Mouse (Mus musculus) intestine, postnatal 0 days (tissue): ENCODE data around the gene Padi4. TPM values are rescaled to one million over a fixed set of nuclear protein-coding genes. Genes with fewer than 3 reads are reported as not detected.

Experiments used
- ATAC-seq: fragments of 200-750 bp; cut with Nextera tagmentation; 2 replicates; pipeline ENCODE4 v1.8.0; 2017; ENCODE audit warnings: mild to moderate bottlenecking, moderate TSS enrichment, moderate library complexity
- H3K27ac ChIP-seq: fragments of 300-500 bp; sonication (generic); 2 replicates; pipeline ENCODE4 v1.5.1; 2014; ENCODE audit warnings: mild to moderate bottlenecking, low read depth, low read length, moderate library complexity
- H3K27me3 ChIP-seq: fragments of 300-500 bp; sonication (generic); replicated peaks from 2 replicates; pipeline ENCODE4 v1.6.1; 2014; ENCODE audit warnings: low read length, mixed read lengths; ENCODE audit not compliant: control insufficient read depth, insufficient read depth
- H3K36me3 ChIP-seq: fragments of 300-500 bp; sonication (generic); 2 replicates; pipeline ENCODE4 v1.6.1; 2014; ENCODE audit warnings: mild to moderate bottlenecking, moderate library complexity; ENCODE audit not compliant: control insufficient read depth, insufficient read depth
- H3K4me1 ChIP-seq: fragments of 300-500 bp; sonication (generic); replicated peaks from 2 replicates; pipeline ENCODE4 v1.6.1; 2014; ENCODE audit warnings: antibody characterized with exemption, low read length, mixed read lengths; ENCODE audit not compliant: control insufficient read depth, insufficient read depth
- H3K4me2 ChIP-seq: fragments of 300-500 bp; sonication (generic); replicated peaks from 2 replicates; pipeline ENCODE4 v1.6.1; 2014; ENCODE audit warnings: low read depth, mild to moderate bottlenecking, moderate library complexity
- H3K4me3 ChIP-seq: fragments of 300-500 bp; sonication (generic); 2 replicates; pipeline ENCODE4 v1.5.1; 2014; ENCODE audit warnings: low read depth, low read length
- H3K9ac ChIP-seq: fragments of 300-500 bp; sonication (generic); 2 replicates; pipeline ENCODE4 v1.6.1; 2014; ENCODE audit warnings: mild to moderate bottlenecking, low read depth, low read length
- H3K9me3 ChIP-seq: fragments of 300-500 bp; sonication (generic); 2 replicates; pipeline ENCODE4 v1.6.1; 2016; ENCODE audit warnings: mixed run types; ENCODE audit not compliant: control insufficient read depth
- CTCF ChIP-seq: sonication (generic); IDR thresholded peaks from 2 replicates; pipeline ENCODE4 v1.5.1; 2016; ENCODE audit warnings: low read depth, mild to moderate bottlenecking, control low read depth, antibody characterized with exemption, moderate library complexity
- WGBS: fragments of 180-500 bp; shearing (Covaris S2); extraction: QIAGEN DNeasy Blood & Tissue Kit; methylation state at CpG from one replicate; pipeline ENCODE4 v1.1.7; 2014; 5-methylcytosine and 5-hydroxymethylcytosine counted together
- polyA plus RNA-seq: library from polyadenylated mRNA; unstranded; fragments of >200 nt; fragmentation: Nextera tagmentation; extraction: Ambion mirVana; gene quantifications from 2 replicates; pipeline ENCODE4 v1.2.1, GENCODE M21; 2015

Gene Padi4
- polyA plus RNA-seq, 1 experiment from 2014 or later: 5.5 TPM

DNA sequence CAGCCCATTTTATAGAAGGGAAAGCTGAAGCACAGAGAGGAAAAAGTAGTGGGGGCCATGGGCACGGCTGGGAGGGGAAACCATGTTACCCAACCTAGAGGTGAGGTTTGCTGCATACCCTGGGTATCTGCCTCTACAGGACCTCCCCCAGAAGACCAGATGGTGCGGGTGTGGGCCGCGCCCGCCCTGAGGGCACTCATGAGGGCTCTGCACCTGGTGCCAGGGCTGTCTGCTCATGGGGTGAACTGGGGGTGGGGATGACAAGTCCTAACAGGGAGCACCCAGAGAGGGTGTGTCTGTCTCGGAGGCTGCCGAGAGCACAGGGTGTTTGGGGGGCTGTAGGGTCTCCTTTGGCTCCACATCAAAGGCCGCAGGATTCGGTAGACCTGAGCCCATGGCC, 857 bp upstream of the Padi4 start:
- 83% methylated on average over 9 of the region's 9 CpGs for WGBS
- Histone ChIP-seq H3K4me2 (no peak overlapping the region), H3K27me3 (no peaks in the 10 kb centered on the region), H3K9ac (no peak overlapping the region), H3K27ac (no peak overlapping the region), H3K36me3 (no peaks in the 10 kb centered on the region), H3K4me1 (no peaks in the 10 kb centered on the region; the same call in 1 of the 2 replicates), H3K4me3 (no peak overlapping the region), H3K9me3 (no peaks in the 10 kb centered on the region)
- TF ChIP-seq CTCF: no peak
- no peak for ATAC-seq

DNA sequence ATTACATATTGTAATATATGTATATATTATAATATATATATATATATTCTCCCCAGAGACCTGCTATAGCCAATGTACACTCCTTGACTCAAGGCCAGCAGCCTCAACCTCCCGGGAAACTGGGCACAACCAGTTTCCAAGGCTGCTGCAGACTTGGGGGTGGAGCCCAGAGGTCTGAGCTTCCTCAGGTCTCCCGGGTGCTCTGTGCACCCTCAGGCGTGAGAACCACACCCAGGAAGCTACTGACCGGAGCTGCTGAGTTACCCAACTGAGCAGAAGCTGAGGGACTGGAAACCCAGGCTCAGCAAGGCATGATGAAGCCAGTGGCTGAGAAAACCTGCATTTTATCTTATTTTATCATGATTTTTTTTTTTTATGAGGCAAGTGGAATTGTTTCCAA, 2.9 kb downstream of the Padi4 start:
- 12% methylated on average over 4 of the region's 4 CpGs for WGBS
- no peak for ATAC-seq
- H3K4me2 ChIP-seq: no peak overlapping the region

DNA sequence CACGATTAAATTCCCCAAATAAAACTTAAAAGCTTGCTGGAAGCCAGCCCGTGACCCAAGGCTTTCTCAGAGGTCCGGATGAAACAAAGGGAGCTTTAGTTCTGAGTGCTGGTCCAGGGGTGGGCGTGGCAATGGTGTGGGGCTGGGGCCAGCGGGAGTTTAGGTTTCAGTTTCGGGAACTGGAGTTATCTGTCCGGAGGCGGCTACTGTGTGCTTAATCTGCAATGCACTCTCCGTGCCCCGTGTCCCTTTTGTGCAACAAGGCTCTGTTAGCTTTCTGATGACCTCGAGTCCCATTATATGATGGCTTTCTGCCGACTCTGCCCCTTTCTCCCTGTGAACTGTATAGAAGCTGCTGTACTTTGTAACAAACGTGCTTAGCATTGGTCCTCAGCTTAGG, 3.6 kb downstream of the Padi4 start:
- TF ChIP-seq CTCF: no peak
- no peak overlapping the region for H3K27ac ChIP-seq
- ATAC-seq: peak; percentile 50
- peak overlapping the region; percentile 40 for H3K4me2 ChIP-seq
- H3K9me3 ChIP-seq: no peaks in the 10 kb centered on the region
- WGBS: 7% methylated on average over 13 of the region's 13 CpGs
- no peak overlapping the region for H3K9ac ChIP-seq
- H3K4me3 ChIP-seq: peak overlapping the region; percentile 29
- H3K36me3 ChIP-seq: no peaks in the 10 kb centered on the region
- no peaks in the 10 kb centered on the region; the same call in 1 of the 2 replicates for H3K4me1 ChIP-seq
- H3K27me3 ChIP-seq: no peaks in the 10 kb centered on the region

More for the DNA sequence above, 2.9 kb downstream of the Padi4 start:
- no peak overlapping the region for H3K27ac ChIP-seq
- H3K4me3 ChIP-seq: no peak overlapping the region
- no peaks in the 10 kb centered on the region for H3K9me3 ChIP-seq
- no peaks in the 10 kb centered on the region for H3K27me3 ChIP-seq
- H3K36me3 ChIP-seq: no peaks in the 10 kb centered on the region
- H3K9ac ChIP-seq: no peak overlapping the region
- H3K4me1 ChIP-seq: no peaks in the 10 kb centered on the region; the same call in 1 of the 2 replicates
- no peak for TF ChIP-seq CTCF

DNA sequence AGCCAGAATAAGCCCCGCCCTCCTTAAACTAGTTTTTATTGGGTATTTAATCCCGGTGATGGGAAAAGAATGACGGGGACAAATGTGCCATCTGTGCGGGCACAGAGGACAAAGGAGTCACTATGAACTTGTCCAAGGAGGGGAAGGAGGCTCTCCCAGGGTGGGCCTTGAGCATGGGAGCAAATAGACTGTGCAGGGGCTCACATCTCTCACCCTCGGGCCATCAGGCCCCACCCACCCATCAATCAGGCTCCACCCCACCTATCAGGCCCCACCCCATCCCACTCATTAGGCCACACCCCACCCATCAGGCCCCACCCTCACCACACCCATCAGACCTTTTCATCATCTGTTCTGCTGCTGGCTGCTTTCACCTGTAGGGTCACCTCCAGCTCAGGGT, 5.1 kb downstream of the Padi4 start:
- no peak overlapping the region for H3K27ac ChIP-seq
- no peaks in the 10 kb centered on the region for H3K27me3 ChIP-seq
- no peak for ATAC-seq
- 74% methylated on average over 5 of the region's 5 CpGs for WGBS
- TF ChIP-seq CTCF: no peak
- no peaks in the 10 kb centered on the region; the same call in 1 of the 2 replicates for H3K4me1 ChIP-seq
- no peaks in the 10 kb centered on the region for H3K36me3 ChIP-seq
- no peak overlapping the region for H3K4me2 ChIP-seq
- H3K9ac ChIP-seq: no peak overlapping the region
- H3K4me3 ChIP-seq: no peak overlapping the region
- H3K9me3 ChIP-seq: no peaks in the 10 kb centered on the region

DNA sequence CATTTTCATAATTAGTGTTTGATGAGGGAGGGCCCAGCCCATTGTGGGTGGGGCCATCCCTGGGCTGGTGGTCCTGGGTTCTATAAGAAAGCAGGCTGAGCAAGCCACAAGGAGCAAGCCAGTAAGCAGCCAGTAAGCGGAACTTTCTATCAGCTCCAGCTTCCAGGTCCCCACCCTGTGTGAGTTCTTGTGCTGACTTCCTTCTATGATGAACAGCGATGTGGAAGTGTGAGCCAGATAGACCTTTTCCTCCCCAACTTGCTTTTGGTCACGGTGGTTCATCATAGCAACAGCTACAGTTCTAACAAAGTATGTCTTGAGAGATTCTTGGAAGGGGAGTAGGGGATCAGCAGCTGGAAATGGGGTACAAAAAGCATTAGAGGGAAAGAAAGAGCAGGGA, 8.1 kb downstream of the Padi4 start:
- H3K4me2 ChIP-seq: no peak overlapping the region
- ATAC-seq: no peak
- WGBS: 69% methylated on average over 3 of the region's 3 CpGs

DNA sequence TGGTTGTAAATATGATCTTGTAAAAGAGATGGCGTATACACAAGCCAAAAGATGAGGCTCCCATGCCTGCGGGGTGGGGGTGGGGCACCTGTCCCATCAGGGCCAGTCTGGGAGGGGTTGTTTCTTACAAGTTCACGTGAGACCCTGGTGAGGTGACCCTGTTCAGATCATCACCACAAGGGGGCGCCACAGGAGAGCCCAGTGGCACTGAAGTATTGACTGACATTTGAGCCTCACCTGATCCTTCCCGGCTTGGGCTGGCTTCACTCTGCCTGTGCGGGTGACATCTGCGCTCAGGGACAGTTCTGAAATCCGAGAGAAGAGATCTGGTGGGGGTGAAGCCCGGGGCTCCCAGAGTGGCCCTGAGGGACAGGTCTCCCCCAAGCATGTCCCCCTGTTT, 10.9 kb downstream of the Padi4 start:
- Histone ChIP-seq H3K9ac (no peak overlapping the region), H3K4me1 (no peaks in the 10 kb centered on the region), H3K4me3 (no peak overlapping the region), H3K36me3 (no peaks in the 10 kb centered on the region), H3K9me3 (no peaks in the 10 kb centered on the region), H3K4me2 (no peak overlapping the region), H3K27me3 (no peaks in the 10 kb centered on the region), H3K27ac (no peak overlapping the region)
- peak; percentile 53 for ATAC-seq
- WGBS: 11% methylated on average over 9 of the region's 9 CpGs
- TF ChIP-seq CTCF: peak; percentile 87

More for the DNA sequence above, 8.1 kb downstream of the Padi4 start:
- Histone ChIP-seq H3K27ac (no peak overlapping the region), H3K4me1 (no peaks in the 10 kb centered on the region), H3K9me3 (no peaks in the 10 kb centered on the region), H3K27me3 (no peaks in the 10 kb centered on the region), H3K9ac (no peak overlapping the region), H3K4me3 (no peak overlapping the region), H3K36me3 (no peaks in the 10 kb centered on the region)
- no peak for TF ChIP-seq CTCF

DNA sequence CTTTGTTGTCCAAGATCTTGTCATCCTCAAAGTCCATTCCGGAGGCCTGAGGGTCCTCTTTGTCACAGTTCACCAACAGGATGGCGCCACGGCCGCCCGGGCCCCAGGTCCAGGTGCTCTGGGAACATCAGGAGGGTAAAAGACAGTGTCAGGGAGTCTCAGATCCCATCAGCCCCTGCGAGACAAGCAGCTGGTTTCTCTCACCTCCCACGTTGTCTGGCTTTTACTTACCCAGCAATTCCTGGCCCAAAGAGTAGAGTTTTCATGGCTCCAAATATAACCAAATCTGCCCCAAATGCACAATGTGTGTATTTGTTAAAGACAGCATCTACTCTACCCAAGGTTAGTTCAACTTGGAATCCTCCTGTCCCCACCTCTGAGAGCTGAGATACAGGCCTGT, 12.4 kb downstream of the Padi4 start:
- no peak overlapping the region for H3K4me2 ChIP-seq
- ATAC-seq: no peak
- H3K36me3 ChIP-seq: no peaks in the 10 kb centered on the region
- H3K27me3 ChIP-seq: no peaks in the 10 kb centered on the region
- H3K27ac ChIP-seq: no peak overlapping the region
- WGBS: 90% methylated on average over 7 of the region's 7 CpGs
- H3K9me3 ChIP-seq: no peaks in the 10 kb centered on the region
- H3K4me3 ChIP-seq: no peak overlapping the region
- H3K9ac ChIP-seq: no peak overlapping the region
- no peak for TF ChIP-seq CTCF
- no peaks in the 10 kb centered on the region for H3K4me1 ChIP-seq
